Mouse (Mus musculus): ENCODE results near the gene Nrn1.

DNA sequence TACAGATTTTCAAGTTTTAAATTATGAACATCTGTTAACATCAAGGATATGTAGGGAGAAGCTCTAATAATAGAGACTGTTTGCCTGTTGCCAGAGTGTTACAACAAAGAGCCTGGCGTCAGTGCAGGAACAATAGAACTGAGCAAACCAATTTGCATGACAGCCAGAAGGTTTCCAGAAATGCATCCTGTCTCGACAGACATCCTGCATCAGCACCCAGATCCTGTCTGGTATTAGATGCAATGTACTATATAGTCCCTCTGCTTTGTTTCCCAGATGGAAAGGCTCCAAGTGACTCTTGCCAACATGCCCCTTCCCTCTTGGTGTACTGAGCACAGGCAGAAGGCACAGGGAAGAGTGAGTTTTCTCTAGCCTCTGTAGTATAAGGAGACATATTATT lies 31.9 kb upstream of the Nrn1 start:
- TF ChIP-seq CTCF (IDR thresholded peaks at IDR 0.05; ENCODE audit: extremely low read depth, insufficient read depth, insufficient read length, insufficient replicate concordance) (no peak), POLR2A (IDR thresholded peaks at IDR 0.05; ENCODE audit: low read depth, low read length) (no peak)
